Mouse (Mus musculus): ENCODE measurements around the gene Ovol2. TPM values are rescaled to one million over a fixed set of nuclear protein-coding genes. Genes with fewer than 3 reads are reported as not detected.
"Not testable (repeated sequence)": the region's sequence is repeated elsewhere in the genome, so short reads cannot be mapped to it uniquely, and the experiment has no call there.

Gene Ovol2
- 2.8 and 3.2 TPM in 2 replicates for polyA plus RNA-seq (2012; rRNA removed)

- DNase-seq (ENCODE audit: low read depth) = no peak
These were observed at the start of gene Ovol2 for GRCm38 (mm10) chr2:144331401-144332302. TSS of gene Ovol2 (minus strand) at chr2:144332146.

GRCm38 (mm10) chr2:144381741-144382140, 49.8 kb upstream of the Ovol2 start:
- DNase-seq (ENCODE audit: low read depth) = no peak

- no peak for DNase-seq (ENCODE audit: low read depth)
These were observed 49.3 kb upstream of the Ovol2 start for GRCm38 (mm10) chr2:144381293-144381692.

- DNase-seq (ENCODE audit: low read depth) = no peak
These were observed 43.2 kb upstream of the Ovol2 start for GRCm38 (mm10) chr2:144375063-144375703.

- no peak for DNase-seq (ENCODE audit: low read depth)
These were observed 41.1 kb upstream of the Ovol2 start for GRCm38 (mm10) chr2:144373063-144373462.

GRCm38 (mm10) chr2:144371566-144371965, 39.6 kb upstream of the Ovol2 start:
- DNase-seq (ENCODE audit: low read depth) = no peak

GRCm38 (mm10) chr2:144369511-144369910, 37.6 kb upstream of the Ovol2 start:
- DNase-seq (ENCODE audit: low read depth) = no peak

- no peak for DNase-seq (ENCODE audit: low read depth)
These were observed 37.1 kb upstream of the Ovol2 start for GRCm38 (mm10) chr2:144369020-144369421.

GRCm38 (mm10) chr2:144368400-144369019, 36.6 kb upstream of the Ovol2 start, which contains the start of the genes Kat14 and Pet117:
TSS of gene Kat14 (plus strand) at chr2:144368983.
TSS of gene Pet117 (plus strand) at chr2:144368996.
- peak; percentile 77 for DNase-seq (ENCODE audit: low read depth)

- DNase-seq (ENCODE audit: low read depth) = peak; percentile 45
These were observed 20.9 kb upstream of the Ovol2 start for GRCm38 (mm10) chr2:144352843-144353242.

GRCm38 (mm10) chr2:144348525-144348924, 16.6 kb upstream of the Ovol2 start:
- no peak for DNase-seq (ENCODE audit: low read depth)

GRCm38 (mm10) chr2:144343158-144343557, 11.2 kb upstream of the Ovol2 start:
- DNase-seq (ENCODE audit: low read depth) = no peak

- DNase-seq (ENCODE audit: low read depth) = not testable (repeated sequence)
These were observed 6.2 kb upstream of the Ovol2 start for GRCm38 (mm10) chr2:144338149-144338548.

- no peak for DNase-seq (ENCODE audit: low read depth)
These were observed 5.8 kb upstream of the Ovol2 start for GRCm38 (mm10) chr2:144337701-144338100.

GRCm38 (mm10) chr2:144337230-144337629, 5.3 kb upstream of the Ovol2 start:
- DNase-seq (ENCODE audit: low read depth) = no peak

- DNase-seq (ENCODE audit: low read depth) = no peak
These were observed 1.3 kb upstream of the Ovol2 start for GRCm38 (mm10) chr2:144333138-144333842.

- DNase-seq (ENCODE audit: low read depth) = no peak
These were observed 540 bp upstream of the Ovol2 start for GRCm38 (mm10) chr2:144332486-144332885.

- DNase-seq (ENCODE audit: low read depth) = no peak
These were observed 980 bp downstream of the Ovol2 start for GRCm38 (mm10) chr2:144330960-144331371.

- DNase-seq (ENCODE audit: low read depth) = no peak
These were observed 1.5 kb downstream of the Ovol2 start for GRCm38 (mm10) chr2:144330352-144330959.

GRCm38 (mm10) chr2:144329937-144330336, 2.0 kb downstream of the Ovol2 start:
- no peak for DNase-seq (ENCODE audit: low read depth)

GRCm38 (mm10) chr2:144329451-144329850, 2.5 kb downstream of the Ovol2 start:
- no peak for DNase-seq (ENCODE audit: low read depth)

All from gonadal fat pad, adult 2 months (tissue).